Mouse (Mus musculus): ENCODE results near the gene Ckmt1.
"Not testable (repeated sequence)": the region's sequence is repeated elsewhere in the genome, so short reads cannot be mapped to it uniquely, and the experiment has no call there.

Gene Ckmt1

DNA sequence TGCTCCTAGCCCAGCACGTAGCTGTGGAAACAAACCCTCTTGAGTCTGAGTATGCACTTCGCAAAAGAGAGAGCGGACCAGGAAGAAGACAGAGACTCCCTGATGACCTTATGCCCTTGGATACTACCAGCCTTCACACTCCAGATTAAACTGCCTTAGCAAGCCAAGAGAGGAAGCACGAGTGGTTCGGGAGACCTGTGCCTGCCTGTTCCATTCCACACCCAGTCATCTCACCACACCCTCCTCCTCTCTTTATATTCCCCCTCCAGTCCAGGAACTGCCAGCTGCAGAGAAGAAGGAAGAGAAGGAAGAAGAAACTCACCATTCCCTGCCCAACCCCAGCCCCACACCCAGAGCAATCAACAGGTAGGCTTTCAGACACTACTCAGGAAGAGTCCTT, at the start of gene Ckmt1:
Ckmt1 (plus strand) TSS at position 221 of the 400 bp plus-strand sequence.
- no peak for DNase-seq

DNA sequence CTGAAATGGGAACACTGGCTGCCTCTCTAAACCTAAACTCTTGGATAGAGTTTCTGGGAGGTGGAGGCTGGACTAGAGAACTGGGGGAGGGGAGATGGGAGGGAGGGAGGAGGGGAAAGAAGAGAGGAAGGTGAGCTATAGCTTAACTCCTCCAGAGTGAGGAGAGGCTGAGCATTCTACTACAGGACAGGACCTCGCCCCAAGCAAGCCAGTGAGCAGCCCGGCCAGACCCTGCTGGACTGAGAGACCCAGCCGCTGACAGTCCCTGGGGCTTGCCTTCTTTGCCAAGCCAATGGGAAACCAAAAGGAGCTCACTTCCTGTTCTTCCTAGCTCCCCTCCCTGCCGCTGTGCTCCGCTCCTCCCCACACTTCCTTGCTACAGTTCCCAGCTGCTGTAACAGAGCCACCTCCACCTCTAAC, 48.5 kb upstream of the Ckmt1 start:
- DNase-seq = no peak

DNA sequence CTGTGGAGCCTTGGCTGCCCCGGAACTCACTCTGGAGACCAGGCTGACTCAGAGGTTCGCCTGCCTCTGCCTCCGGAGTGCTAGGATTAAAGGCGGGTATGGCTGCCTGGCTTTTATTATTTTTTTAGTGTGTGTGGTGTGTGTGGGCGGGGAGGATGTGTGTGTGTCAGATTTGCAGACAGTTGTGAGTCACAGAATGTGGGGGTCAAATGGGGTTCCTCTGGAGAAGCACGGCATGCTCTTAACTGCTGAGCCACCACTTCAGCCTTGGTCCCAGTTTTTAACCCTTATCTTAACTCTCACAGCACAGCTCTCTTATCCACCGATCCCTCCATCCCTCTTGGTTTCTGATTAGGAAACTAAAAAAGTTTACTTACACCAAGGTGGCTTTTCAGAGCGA, 41.2 kb upstream of the Ckmt1 start:
- no peak for DNase-seq

DNA sequence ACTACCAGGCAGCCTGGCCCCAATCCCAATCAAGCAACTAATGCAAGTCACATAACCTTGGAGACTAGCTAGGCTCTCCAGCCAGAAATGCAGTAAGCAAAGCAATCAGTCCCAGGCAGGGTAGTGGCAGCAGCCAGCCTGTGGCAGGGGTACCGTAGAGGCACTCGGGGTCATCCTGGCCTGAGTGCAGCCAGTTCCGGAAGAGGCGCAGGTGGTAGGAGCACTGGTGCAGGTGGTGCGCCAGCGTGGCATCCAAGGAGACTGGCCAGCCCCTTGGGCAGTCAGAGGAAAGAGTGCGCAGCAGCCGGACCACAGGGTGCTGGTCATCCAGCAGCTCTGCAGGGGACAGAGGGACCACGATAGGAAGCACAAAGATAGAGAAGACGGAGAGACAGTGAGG, 34.5 kb upstream of the Ckmt1 start:
- no peak for DNase-seq

DNA sequence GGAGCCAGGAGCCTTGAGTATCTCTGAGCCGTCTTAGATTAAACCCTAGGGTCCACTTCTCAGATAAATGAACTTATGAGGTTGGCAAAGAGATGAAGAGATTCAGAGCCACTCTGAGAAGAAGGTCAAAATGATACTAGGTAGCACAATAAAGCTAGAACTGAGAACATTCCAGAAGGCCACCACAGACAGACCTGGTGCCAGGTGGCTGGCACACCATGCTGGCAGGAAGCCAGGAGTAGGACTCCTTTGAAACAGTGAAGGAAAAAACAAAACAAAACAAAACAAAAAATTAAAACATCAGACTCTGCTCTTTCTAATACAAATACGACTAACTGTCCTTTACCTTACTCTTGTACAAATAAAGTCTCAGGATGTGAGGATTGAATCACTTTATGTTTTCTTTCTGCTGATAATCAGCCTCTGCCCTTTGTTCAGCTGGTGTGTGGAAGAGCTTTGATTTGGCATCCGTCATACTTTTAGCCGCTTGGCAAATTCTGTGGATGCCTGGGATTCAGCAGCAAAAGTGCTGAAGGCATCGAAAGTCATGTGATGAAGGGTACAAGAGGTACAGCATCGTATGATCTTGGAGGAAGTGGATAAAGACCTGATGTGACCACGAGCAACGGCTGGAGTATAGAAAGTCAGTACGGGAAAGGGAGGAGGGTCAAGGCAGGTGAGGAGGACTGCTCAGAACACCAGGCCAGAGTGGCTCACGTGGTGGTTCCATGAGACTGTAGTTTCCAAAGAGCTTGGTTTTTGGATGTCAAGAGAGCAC, 33.6 kb upstream of the Ckmt1 start:
- no peak for DNase-seq

DNA sequence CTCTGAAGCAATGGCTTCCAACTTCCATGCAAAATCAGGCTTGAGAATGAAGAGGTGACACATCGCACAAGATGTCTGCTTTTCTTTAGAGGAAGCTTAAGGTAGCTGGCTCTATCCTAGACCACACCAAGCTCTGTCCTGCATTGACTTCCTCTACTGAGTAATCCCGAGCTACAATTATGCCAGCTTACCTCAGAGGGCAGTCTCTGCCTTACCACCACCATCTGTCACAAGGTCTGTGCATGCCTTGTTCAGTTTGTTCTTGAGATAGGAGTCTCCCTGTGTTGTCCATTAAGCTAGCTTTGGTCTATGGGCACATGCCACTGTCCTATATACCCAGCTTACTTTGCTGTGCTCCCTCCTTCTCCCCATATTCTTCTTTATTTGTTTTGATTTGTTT, 28.0 kb upstream of the Ckmt1 start:
- DNase-seq = no peak

DNA sequence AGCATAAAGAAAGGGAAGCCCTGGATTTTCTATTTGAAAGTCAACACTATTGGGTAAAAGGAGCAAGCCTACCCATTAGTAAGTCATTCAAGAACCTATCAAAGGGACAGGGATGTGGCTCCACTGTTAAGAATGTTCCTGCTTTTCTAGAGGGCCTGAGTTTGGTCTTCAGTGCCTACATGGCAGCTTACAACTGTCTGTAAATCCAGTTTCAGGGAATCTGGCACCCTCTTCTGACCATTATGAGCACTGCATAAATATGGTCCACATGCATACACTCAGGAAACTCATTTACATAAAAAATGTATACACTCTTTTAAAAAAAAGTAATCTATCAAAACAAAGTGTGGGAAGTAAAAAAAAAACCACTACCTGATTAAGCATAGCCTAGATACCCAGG, 18.5 kb upstream of the Ckmt1 start:
- DNase-seq = no peak

DNA sequence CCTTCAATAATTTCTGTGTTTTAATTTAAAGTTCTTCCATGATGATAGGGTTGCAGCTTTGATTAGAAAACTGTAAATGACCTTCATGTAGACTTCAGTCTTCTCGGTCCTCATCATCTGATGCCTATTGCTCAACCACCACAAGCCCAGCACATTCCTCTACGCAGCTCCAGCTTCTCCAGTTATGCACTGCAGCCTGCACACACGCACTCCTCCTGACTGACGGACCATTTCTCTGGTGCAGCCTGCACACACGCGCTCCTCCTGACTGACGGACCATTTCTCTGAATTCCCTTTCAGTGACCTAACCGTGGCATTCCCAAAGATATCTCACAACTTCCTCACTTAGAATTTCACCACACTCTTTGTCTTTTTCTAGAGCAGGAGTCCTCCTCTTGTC, 4.4 kb upstream of the Ckmt1 start:
- DNase-seq = no peak

DNA sequence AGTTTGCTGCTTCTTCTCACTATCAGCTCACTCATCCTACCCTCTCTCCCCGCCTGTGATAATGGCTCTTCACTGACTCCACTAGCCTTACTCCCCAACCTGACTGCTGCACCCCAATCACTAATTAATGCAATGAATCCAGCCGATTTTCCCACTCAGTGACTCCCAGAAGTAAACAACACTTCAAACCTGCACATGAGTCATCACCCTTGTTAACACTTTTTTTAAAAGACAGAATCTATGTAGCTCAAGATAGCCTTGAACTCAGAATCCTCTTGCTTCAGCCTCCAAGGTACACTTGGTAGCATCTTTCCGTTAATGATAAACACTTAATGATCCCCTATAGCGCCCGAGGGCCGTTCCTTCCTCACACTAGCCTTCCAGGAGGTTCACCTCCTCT, 3.1 kb upstream of the Ckmt1 start:
- DNase-seq = no peak

DNA sequence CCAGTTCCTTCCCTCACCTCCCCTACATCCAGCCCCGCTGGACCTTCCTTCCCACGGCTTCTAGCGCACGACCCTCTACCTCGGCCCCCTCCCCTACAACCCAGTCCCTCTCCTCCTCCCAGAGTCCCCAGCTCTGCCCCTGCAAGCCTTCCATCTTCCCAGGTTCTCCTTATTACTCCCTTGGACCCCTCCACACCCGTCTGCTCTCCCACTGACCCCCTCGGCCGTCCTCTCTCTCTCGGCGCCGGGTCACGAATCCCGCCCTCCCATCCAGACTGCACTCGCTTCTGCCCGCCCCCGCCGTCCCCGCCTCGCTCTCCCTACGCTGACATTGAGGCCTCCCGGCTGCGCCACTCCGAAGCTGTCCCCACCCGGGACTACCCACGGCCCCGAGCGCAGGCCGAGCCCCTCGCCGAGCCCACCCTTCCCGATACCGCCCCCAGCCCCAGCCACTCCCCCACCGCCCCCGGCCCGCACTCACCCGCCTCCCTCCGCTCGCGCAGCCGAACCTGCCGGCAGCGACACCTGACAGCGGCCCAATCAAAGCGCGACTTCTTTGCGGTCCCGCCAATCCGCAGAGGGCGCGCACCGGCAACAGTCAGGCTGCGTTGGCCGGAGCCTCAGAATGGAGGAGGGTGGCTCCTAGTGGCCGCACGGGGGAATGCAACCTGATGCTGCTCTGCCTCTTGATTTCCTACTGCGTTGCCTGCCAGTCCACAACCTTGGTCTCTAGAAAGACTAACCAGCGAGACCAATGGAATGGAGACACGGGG, 2.5 kb upstream of the Ckmt1 start, which contains the start of gene Ppip5k1:
Ppip5k1 (minus strand) TSS at position 577 of the 773 bp plus-strand sequence.
- peak; percentile 97 for DNase-seq

DNA sequence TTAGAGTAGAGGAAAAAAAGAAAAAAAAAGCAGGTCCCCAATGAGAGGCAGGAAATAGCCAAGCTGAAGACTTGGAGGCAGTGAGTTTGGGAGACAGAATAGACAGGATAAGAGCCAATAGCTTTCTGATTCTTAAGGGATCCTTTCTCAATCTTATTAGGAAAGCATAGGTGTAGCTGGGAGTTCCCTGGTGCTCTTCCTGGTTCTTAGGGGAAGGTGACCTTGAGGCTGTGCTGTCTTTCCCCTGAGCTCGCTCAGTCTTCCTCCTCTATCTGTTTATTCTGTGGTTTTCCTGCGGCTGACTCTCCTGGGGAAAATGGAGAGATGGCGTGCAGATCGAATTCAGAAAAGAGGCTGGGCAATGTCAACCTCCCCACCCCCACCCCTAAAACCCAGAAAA, 447 bp downstream of the Ckmt1 start:
- no peak for DNase-seq

DNA sequence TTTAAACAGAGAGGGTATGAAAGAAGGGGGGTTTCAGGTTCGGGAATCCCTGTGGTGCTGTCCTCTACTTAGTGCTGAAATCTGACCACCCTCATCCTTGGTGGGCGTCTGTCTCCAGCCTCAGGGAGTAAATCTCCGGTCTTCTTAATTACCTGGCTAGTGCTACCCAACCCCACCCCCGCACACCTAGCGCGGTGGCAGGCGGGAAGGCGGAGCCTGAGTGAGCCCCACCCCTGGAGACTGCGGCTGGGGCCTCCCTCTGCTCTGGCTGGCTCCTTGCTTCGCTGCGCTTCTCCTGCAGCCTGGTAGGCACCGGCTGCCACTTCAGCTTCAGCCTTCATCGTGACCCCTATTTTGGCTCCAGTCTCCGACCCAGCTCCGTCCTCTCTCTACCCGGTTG, 867 bp downstream of the Ckmt1 start:
- DNase-seq = peak; percentile 22

DNA sequence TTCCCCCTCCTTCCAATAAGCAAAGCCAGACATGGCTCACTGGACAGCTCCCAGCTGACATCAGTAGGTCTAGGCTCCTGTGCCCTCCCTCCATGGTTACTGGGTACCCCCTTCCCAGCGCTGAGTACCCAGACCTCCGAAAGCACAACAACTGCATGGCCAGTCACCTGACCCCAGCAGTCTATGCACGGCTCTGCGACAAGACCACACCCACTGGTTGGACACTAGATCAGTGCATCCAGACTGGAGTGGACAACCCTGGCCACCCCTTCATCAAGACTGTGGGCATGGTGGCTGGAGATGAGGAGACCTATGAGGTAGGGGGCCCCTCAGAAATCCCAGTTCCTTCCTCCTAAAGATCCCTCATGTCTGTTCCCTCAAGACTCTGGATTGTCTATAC, 1.9 kb downstream of the Ckmt1 start:
- no peak for DNase-seq

DNA sequence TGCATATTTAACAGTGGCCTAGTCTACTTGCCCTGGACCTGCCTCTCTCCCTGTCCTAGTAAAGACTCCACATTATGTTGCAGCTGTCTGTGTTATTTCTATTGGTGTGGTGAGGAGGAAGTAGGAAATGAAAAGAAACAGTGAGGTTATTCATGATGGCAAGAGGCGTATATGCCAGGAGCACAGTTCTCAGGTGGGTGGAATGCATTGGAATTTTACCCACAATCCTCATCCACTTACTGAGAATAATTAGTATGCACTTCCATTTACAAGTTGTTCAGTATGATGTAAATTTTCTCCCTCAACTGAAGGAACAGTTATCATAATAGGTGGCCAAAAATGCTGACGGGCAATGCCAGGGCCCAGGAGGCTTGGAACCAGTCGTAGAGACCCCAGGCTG, 6.1 kb downstream of the Ckmt1 start:
- DNase-seq = no peak

DNA sequence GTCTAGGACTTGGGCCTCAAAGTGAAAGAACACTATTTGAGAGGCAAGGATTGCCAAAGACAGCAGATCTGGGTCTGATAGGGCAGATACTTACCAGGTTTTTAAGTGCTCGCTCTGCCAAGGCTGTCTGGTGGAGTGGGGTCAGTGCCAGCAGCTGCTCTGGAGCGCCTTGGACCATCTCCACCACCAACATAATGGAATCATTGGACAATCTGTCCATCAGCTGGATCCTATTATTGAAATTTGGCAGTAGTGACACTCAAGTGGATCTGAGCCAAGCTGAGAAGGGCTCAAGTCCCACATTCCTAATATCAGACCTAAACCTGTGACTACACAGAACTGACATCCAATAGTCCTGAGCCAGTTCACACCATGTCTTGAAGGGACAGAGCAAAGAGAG, 11.3 kb downstream of the Ckmt1 start:
- DNase-seq = no peak

DNA sequence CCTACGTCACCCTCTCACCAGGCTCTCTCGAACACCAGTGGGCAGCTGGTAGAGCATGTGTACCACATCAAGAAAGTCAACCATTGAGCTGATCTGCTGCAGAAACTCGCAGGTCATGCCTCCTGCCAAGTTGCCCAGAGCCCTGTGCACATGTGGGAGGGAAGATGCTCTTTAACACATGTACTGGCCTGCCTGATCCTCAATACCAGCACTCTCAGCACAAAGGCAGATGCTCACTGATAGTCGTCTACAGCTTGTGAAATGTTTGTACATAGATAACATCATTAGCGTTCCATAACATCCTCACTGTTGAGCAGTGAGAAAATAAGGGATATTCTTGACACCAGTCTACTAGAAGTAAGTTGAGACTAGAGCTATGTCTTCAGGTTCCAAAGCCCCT, 13.4 kb downstream of the Ckmt1 start:
- no peak for DNase-seq

DNA sequence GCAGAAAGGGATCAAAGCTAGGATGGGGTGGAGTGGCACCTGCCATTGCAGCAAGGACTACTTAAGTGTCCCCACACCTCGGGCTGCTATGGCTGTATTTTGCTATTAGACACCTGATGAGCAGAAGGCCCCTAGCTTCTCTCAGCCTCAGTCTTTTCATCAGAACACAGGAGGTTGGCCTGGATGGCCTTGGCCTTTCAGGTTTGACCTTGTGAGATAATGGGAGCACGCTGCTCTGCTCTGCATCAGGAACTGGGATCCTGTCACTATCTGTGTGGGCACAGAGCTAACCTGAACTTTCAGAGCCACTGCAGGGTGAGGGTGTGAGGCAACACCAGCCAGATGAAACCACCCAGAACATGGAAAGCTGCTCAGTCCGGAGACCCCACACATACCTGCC, 14.8 kb downstream of the Ckmt1 start:
- DNase-seq = no peak

DNA sequence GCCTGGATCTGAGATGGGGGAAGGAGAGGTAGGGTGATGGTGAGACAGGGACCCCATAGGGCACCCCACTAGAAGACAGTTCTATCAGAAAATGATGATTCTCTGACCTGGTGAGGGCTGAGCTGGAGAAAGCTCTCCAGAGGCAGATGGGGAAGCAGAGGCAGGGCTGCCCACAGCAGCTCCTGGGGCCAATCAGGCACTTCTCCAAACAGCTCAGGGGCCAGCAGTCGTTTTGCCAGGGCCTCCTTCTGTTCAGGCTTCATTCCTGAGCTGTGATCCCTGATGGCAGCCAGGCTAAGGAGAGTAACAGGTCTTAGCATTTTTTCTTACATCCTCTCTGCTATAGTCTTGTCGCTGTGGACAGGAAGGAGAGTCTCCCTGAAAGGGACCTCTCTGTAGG, 17.3 kb downstream of the Ckmt1 start:
- DNase-seq = no peak

DNA sequence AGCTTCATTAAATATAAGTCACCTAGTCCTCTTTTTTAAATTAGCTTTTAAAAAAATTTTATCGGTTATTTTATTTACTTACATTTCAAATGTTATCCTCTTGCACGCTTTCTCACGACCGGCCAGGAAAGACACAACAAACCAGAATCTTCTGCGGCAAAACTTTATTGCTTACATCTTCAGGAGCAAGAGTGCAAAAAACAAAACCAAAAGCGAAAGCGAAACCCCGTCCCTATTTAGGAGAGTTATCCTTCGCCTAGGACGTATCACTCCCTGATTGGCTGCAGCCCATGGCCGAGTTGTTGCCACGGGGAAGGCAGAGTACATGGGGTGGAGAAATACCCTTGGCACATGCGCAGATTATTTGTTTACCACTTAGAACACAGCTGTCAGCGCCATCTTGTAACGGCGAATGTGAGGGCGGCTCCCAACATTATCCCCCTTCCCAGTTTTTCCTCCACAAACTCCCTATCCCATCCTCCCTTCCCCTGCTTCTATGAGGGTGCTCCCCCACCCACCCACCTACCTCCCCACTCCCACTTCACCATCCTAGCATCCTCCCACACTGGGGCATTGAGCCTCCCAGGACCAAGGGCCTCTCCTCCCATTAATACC, 29.6 kb downstream of the Ckmt1 start, which contains the start of gene Strc:
Strc (minus strand) TSS at position 208 of the 615 bp plus-strand sequence.
- not testable (repeated sequence) for DNase-seq

DNA sequence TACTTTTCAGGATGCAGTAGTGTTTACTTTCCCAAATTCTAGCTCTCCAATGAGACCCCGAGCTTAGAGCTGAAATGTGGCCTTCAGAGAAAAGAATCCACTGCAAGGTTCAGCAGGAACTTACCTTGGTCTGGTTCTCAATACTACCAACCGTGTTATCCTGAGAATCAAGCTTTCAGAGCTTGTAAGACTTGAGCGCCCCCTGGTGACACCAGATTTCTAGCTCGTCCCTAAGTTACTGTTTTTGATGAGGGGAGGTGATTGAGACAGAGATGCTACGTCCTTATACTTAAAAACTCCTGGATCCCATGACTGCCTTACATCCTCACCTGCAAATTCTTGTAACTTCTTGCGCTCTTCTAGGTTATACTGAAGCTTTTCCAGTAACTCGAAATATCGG, 39.1 kb downstream of the Ckmt1 start:
- peak; percentile 83 for DNase-seq

DNA sequence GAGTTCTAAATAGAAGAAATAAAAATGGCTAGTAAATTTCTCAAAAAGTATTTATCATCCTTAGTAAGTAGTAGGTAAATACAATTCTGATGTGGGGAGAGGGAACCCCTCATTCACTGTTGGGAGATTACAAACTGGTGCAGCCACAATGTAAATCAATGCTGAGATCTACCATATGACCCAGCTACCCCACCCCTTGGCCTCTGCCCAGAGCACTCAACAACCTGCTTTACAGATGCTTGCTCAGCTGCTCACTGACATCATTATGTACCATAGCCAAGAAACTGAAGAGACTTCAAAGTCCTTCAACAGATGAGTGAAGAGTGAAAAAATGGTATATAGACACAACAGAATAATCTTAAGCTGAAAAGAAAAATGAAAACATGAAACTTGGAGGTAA, 45.8 kb downstream of the Ckmt1 start:
- DNase-seq = no peak

DNA sequence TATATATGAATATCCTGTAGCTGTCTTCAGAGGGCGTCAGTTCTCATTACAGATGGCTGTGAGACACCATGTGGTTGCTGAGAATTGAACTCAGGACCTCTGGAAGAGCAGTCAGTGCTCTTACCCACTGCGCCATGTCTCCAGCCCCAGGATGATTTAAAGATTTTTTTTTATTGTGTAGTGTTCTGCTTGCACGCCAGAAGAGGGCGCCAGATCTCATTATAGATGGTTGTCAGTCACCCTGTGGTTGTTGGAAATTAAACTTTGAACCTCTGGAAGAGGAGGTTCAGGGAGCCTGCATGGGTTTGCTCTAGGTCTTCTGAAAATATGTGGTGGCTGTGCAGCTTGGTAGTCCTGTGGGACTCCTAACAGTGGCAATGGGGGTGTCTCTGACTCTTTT, 50.6 kb downstream of the Ckmt1 start:
- peak; percentile 72 for DNase-seq

DNA sequence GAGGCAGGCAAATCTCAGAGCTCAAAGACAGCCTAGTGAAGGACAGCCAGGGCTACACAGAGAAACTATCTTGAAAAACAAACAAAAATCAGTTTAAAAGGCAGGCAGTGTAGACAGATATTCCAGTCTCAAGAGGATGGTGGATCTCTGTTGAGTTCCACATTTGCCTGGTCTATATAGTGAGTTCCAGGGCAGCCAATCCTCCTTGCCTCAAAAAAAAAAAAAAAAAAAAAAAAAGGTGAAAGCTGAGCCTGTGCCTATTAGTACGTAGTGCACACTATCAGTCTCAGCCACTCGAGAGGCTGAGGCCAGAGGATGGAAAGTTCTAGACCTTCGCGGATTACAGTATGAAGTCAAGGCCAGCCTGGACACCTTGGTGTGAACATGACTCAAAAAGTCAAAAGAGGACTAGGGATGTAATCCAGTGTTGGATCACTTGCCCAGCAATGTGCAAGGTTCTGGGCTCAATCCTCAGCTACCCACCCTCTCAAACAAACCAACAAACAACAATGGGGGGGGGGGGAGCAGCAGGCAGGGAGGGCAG, 55.4 kb downstream of the Ckmt1 start:
- peak; percentile 46 for DNase-seq
